In the genomic region with DNA sequence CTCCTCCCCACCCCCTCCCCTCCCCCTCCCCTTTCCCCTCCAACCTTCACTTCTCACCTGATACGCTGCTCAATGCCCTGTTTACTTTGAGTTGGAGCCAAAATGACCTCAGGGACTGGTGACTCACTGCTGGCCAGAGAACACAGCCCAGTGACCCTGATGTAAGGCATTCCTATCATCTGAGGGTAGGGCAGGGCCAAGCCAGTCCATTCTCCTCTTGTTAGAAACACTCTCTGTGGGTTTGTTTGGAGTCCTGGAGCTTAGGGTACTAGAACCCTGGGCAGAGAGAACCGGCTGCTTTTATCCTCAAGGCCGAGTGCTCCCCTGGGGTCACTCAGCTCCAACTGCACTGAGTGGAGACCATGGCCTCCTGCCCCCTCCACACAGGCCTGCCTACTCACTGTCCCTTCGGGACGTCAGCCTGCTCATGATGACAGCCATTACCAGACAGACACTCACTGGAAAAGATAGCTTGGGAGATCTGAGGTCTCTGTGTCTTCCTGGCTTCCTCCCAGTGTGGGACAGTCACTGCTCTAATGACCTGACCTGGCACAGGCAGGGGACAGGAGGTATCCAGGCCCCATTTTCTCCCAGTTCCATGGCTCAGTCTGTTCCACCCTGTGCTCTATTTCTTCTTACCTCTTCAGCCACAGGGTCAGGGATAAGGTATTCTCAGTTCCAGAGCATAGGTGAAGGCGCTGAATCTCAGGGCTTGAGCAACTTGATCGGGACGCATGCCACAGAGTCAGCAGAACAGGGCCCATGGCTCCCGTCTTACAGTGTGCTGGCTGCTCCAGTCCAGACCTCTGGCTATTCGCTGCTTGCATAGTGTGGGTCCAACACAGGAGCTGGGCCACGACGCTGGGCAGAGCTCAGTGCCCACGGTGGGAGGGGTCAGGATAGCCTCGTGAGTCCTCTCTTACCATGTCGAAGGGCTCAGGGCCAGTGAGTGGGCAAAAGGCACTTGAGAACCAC, we compare ENCODE assay signal across 8 mouse cellular contexts.
DNase-seq lines count a peak whose midpoint lies in the region; ATAC-seq and TF ChIP-seq lines count a peak whose summit lies in the region.

No protein-coding gene starts in this region.

- DNase-seq in midbrain, embryonic 10.5 days (ENCODE audit: low spot score): no peak
- DNase-seq in embryo, embryonic 9.5 days (ENCODE audit: extremely low spot score): peak; percentile 45
- peak; percentile 69 for DNase-seq in liver, postnatal 0 days
- DNase-seq in T-cell, adult 2 months (ENCODE audit: low spot score): no peak
- no peak for DNase-seq in right cerebral cortex, postnatal 14 days

- H3K4me2 ChIP-seq in midbrain, embryonic 16.5 days (ENCODE audit: low read length): no peak overlapping the region
- H3K4me2 ChIP-seq in intestine, postnatal 0 days (replicated peaks; ENCODE audit: low read depth): no peak overlapping the region
- no peak overlapping the region for H3K4me2 ChIP-seq in liver, postnatal 0 days (ENCODE audit: low read depth, low read length)

- peak overlapping the region; percentile 68 for H3K27ac ChIP-seq in midbrain, embryonic 10.5 days (replicated peaks)
- no peak overlapping the region for H3K27ac ChIP-seq in midbrain, embryonic 16.5 days (ENCODE audit: low read length)
- peak overlapping the region; percentile 81 for H3K27ac ChIP-seq in intestine, postnatal 0 days (ENCODE audit: low read depth, low read length)
- H3K27ac ChIP-seq in liver, postnatal 0 days (ENCODE audit: low read depth): peak overlapping the region; percentile 91

- no peak for TF ChIP-seq CTCF in intestine, postnatal 0 days (IDR thresholded peaks at IDR 0.05; ENCODE audit: low read depth)
- no peak for TF ChIP-seq CTCF in liver, postnatal 0 days (IDR thresholded peaks at IDR 0.05; ENCODE audit: low read depth)

- TF ChIP-seq EP300 in liver, postnatal 0 days (IDR thresholded peaks at IDR 0.05; ENCODE audit: low read depth): peak; percentile 77

- 75% methylated on average over 15 of the region's 15 CpGs for whole genome bisulfite sequencing in midbrain, embryonic 10.5 days
- 77% methylated on average over 15 of the region's 15 CpGs for WGBS in midbrain, embryonic 16.5 days
- 68% methylated on average over 15 of the region's 15 CpGs for WGBS in intestine, postnatal 0 days
- 67% methylated on average over 15 of the region's 15 CpGs for WGBS in liver, postnatal 0 days (ENCODE audit: insufficient replicate concordance)

- H3K4me3 ChIP-seq in midbrain, embryonic 10.5 days: no peak overlapping the region
- no peak overlapping the region for H3K4me3 ChIP-seq in midbrain, embryonic 16.5 days (ENCODE audit: low read depth, low read length)
- no peak overlapping the region for H3K4me3 ChIP-seq in intestine, postnatal 0 days (ENCODE audit: low read depth, low read length)
- no peak overlapping the region for H3K4me3 ChIP-seq in liver, postnatal 0 days (ENCODE audit: low read depth, low read length)

- peaks cover 61% of the 10 kb centered on the region for H3K4me1 ChIP-seq in midbrain, embryonic 10.5 days
- H3K4me1 ChIP-seq in midbrain, embryonic 16.5 days (ENCODE audit: control insufficient read depth, insufficient read depth, low read length): no peaks in the 10 kb centered on the region
- peaks cover 18% of the 10 kb centered on the region for H3K4me1 ChIP-seq in intestine, postnatal 0 days (replicated peaks; ENCODE audit: control insufficient read depth, insufficient read depth, low read length)
- H3K4me1 ChIP-seq in liver, postnatal 0 days (ENCODE audit: insufficient read depth): peaks cover 15% of the 10 kb centered on the region; the same call in 1 of the 2 replicates

- H3K36me3 ChIP-seq in midbrain, embryonic 10.5 days: no peaks in the 10 kb centered on the region
- H3K36me3 ChIP-seq in midbrain, embryonic 16.5 days (ENCODE audit: control insufficient read depth, insufficient read depth, low read length): no peaks in the 10 kb centered on the region
- no peaks in the 10 kb centered on the region for H3K36me3 ChIP-seq in intestine, postnatal 0 days (ENCODE audit: control insufficient read depth, insufficient read depth)
- H3K36me3 ChIP-seq in liver, postnatal 0 days (replicated peaks; ENCODE audit: insufficient read depth, low read length): no peaks in the 10 kb centered on the region

- peaks cover 52% of the 10 kb centered on the region for H3K27me3 ChIP-seq in midbrain, embryonic 10.5 days (ENCODE audit: low read depth, poor library complexity, severe bottlenecking)
- no peaks in the 10 kb centered on the region for H3K27me3 ChIP-seq in midbrain, embryonic 16.5 days (ENCODE audit: control insufficient read depth, insufficient read depth, low read depth, low read length)
- no peaks in the 10 kb centered on the region for H3K27me3 ChIP-seq in intestine, postnatal 0 days (replicated peaks; ENCODE audit: control insufficient read depth, insufficient read depth, low read length)
- H3K27me3 ChIP-seq in liver, postnatal 0 days (ENCODE audit: insufficient read depth, low read length): no peaks in the 10 kb centered on the region

- H3K9ac ChIP-seq in midbrain, embryonic 16.5 days (ENCODE audit: low read depth, low read length): no peak overlapping the region
- H3K9ac ChIP-seq in intestine, postnatal 0 days (ENCODE audit: low read depth, low read length): peak overlapping the region; percentile 34
- no peak overlapping the region for H3K9ac ChIP-seq in liver, postnatal 0 days (replicated peaks)

- no peaks in the 10 kb centered on the region for H3K9me3 ChIP-seq in midbrain, embryonic 10.5 days (replicated peaks)
- H3K9me3 ChIP-seq in midbrain, embryonic 16.5 days (replicated peaks; ENCODE audit: control insufficient read depth, low read length, poor library complexity, severe bottlenecking): no peaks in the 10 kb centered on the region
- H3K9me3 ChIP-seq in intestine, postnatal 0 days (ENCODE audit: control insufficient read depth): no peaks in the 10 kb centered on the region
- H3K9me3 ChIP-seq in liver, postnatal 0 days (ENCODE audit: low read length): no peaks in the 10 kb centered on the region

- no peak for ATAC-seq in midbrain, embryonic 16.5 days
- ATAC-seq in intestine, postnatal 0 days: peak; percentile 46; the same call in 1 of the 2 replicates
- peak; percentile 95 for ATAC-seq in liver, postnatal 0 days
- no peak for ATAC-seq in inflammation-experienced regulatory T-cells, adult 6 months

Comparison
In these comparisons a context has a peak if more than half of its experiments do, and no peak if none do; other contexts are left out.
1. DNase-seq: peak in embryo, embryonic 9.5 days (single experiment) and liver, postnatal 0 days (single experiment); none in midbrain, embryonic 10.5 days (single experiment), T-cell, adult 2 months (single experiment) and right cerebral cortex, postnatal 14 days (single experiment).
2. ATAC-seq: peak in intestine, postnatal 0 days (single experiment) and liver, postnatal 0 days (single experiment); none in midbrain, embryonic 16.5 days (single experiment) and inflammation-experienced regulatory T-cells, adult 6 months (single experiment).